Mouse (Mus musculus): ENCODE data around the gene Mctp1.

GRCm38 (mm10) chr13:77047179-77047931, 663.0 kb downstream of the Mctp1 start:
- TF ChIP-seq CTCF (IDR thresholded peaks at IDR 0.05; ENCODE audit: extremely low read depth, insufficient read depth, low read length): no peak
- TF ChIP-seq POLR2A (IDR thresholded peaks at IDR 0.05; ENCODE audit: extremely low read depth, insufficient read depth, low read length): no peak
